Mouse (Mus musculus) Patski (cell line): Measurements from ENCODE around the gene Lztfl1. TPM values are rescaled to one million over a fixed set of nuclear protein-coding genes. Genes with fewer than 3 reads are reported as not detected.
A peak's percentile ranks its signal among the peaks of the same experiment; 100 is the strongest.
"Not testable (repeated sequence)": the region's sequence is repeated elsewhere in the genome, so short reads cannot be mapped to it uniquely, and the experiment has no call there.

Experiments used
- ATAC-seq: fragments of 100-300 bp; one replicate; pipeline ENCODE4 v1.8.0; 2021
- CTCF ChIA-PET: fragments of 350-600 bp; sonication (Branson Sonifier 250); formaldehyde crosslinking; loops from one replicate; lab custom pipeline; 2022; ENCODE audit warnings: inconsistent platforms; lab: Charles Lee
- POLR2A ChIA-PET: fragments of 350-600 bp; sonication (Branson Sonifier 250); formaldehyde crosslinking; loops from one replicate; lab custom pipeline; 2022; ENCODE audit warnings: antibody characterized with exemption, inconsistent platforms; lab: Charles Lee
- DNase-seq: peaks from one replicate; pipeline ENCODE4 v3.0.0-alpha.2; 2011; ENCODE audit warnings: low read depth, low spot score
- H3K27me3 ChIP-seq: fragments of 371-371 bp; one replicate; pipeline ENCODE4 v1.5.1; 2021
- CTCF ChIP-seq: fragments of 100-300 bp; IDR thresholded peaks from one replicate; pipeline ENCODE4 v1.5.1; 2021
- in situ Hi-C: fragments of 300-500 bp; cut with MboI; formaldehyde crosslinking; loops from 3 replicates; pipeline ENCODE4 v1.11.1; 2018; ENCODE audit warnings: low pct_unique_long_range_greater_than_20kb, mixed read lengths
- polyA plus RNA-seq: library from polyadenylated mRNA; unstranded; gene quantifications from one replicate; pipeline ENCODE4 v1.2.3, GENCODE M21; 2021

Gene Lztfl1
- polyA plus RNA-seq, 1 experiment from 2014 or later, result 71.0 TPM

DNA sequence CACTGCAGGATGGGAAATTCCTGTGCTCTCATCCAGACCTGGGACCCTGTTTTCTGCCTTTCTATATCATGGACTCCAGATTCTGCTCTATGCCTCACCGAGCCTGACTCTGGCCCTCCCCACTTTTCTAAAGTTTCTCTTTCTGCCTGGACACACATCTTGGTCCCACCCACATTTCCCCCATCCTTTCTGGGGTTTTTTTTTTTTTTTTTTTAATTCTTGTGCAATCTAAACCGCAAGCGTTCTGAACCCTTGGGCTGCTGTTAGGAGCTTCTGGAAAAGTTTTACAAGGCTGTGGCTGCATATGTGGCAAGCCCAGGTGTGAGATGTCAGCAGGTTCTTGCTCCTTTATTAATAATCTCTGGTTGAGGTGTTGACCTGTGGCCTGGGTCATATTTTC lies 33.8 kb downstream of the Lztfl1 start:
- CTCF ChIA-PET, result interaction anchor here (1.4 kb wide), 1 partner anchor 8 kb away, joined by 4 read pairs; no protein-coding TSS in a partner anchor

DNA sequence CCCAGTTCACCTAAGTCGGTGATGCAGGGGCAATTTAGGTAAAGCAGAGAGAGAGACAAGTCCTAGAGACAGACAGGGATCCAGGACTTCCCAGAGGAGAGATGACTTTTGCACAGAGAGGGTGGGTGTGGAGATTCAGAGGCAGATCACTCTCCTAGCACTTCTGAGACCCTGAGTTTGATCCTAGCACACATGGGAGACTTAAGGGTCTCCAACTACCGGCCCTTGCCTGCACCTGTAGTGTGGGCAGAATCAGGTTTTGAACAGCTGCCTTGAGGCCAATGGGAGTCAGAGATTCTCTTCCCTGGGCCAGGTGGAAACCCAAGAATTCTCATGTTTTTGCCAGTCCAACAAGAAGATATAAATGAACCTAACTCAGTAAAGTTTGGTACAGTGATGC lies 38.3 kb downstream of the Lztfl1 start:
- H3K27me3 ChIP-seq, result peaks cover 21% of the 10 kb centered on the region
- POLR2A ChIA-PET, result no interaction called here
- CTCF ChIA-PET, result no interaction called here
- TF ChIP-seq CTCF, result no peak
- in situ Hi-C loops, result no loop called here
- DNase-seq (no peak), ATAC-seq (no peak)

More for the DNA sequence above, 33.8 kb downstream of the Lztfl1 start:
- POLR2A ChIA-PET, result no interaction called here
- DNase-seq, result no peak
- TF ChIP-seq CTCF, result no peak
- ATAC-seq, result no peak
- in situ Hi-C loops, result no loop called here
- peaks cover 14% of the 10 kb centered on the region for H3K27me3 ChIP-seq

DNA sequence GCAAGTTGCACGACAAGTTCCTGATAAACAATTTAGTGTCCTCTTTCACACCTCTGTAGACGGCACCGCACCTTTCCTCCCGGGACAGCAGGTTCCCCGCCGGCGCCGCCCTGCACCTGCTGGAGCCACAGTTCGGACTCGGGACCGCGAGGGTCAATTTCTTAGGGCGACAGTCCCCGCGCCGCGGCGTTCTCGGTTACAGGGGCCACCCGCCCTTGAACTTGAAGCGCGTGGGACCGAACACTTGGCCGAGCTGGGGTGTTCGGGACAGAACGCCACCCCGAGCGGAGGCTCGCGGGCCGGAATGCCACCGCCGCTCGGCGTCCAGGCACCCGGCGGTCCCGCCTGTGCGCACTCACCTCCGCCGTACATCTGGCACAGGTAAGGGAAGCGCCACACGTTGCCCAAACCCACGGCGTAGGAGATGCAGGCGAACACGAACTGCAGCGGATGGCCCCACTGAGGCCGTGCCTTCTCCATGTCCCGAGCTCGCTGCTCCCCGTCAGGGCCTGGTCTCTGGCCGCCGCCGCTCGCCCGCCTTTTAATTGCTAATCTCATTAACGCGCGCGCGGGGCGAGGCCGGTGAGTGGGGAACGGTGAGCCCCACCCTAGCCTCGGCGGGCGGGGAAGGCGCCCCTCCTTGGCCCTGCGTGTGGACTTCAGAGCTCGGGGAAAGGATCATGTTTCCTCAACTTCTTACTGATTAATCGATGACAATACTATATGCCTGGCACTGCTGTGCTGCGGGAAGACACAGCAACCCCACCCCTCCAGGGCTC lies 39.0 kb downstream of the Lztfl1 start, which contains the start of the genes Ccr9 and Slc6a20a:
TSS of gene Ccr9 (plus strand) at position 113 of the 779 bp plus-strand sequence.
TSS of gene Slc6a20a (minus strand) at position 559 of the 779 bp plus-strand sequence.
- ChIA-PET CTCF (no interaction called here), POLR2A (no interaction called here)
- H3K27me3 ChIP-seq, result peaks cover 21% of the 10 kb centered on the region
- in situ Hi-C loops, result no loop called here
- DNase-seq (no peak), ATAC-seq (no peak)
- TF ChIP-seq CTCF, result no peak

DNA sequence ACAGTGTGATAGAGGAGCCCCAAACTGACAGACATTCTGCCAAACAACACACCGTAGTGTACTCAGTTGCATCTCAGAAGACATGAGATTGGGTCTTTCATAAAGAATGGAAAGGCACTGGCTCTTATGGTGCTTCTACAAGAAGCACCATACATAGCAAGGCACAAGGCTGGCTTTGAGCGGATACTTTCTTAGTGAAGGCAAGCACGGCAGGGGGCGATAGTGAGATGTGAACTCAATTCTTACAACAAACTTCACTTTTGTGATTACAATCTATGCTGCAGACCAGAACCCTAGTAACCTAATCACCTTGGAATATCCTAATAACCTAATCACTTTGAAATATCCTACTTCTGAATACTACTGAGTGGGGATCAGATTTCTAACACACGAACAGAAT lies 51.9 kb downstream of the Lztfl1 start:
- in situ Hi-C loops, result no loop called here
- POLR2A ChIA-PET, result no interaction called here
- no peak for ATAC-seq
- TF ChIP-seq CTCF, result peak; percentile 44
- CTCF ChIA-PET, result no interaction called here
- peaks cover 7% of the 10 kb centered on the region for H3K27me3 ChIP-seq
- DNase-seq, result no peak

DNA sequence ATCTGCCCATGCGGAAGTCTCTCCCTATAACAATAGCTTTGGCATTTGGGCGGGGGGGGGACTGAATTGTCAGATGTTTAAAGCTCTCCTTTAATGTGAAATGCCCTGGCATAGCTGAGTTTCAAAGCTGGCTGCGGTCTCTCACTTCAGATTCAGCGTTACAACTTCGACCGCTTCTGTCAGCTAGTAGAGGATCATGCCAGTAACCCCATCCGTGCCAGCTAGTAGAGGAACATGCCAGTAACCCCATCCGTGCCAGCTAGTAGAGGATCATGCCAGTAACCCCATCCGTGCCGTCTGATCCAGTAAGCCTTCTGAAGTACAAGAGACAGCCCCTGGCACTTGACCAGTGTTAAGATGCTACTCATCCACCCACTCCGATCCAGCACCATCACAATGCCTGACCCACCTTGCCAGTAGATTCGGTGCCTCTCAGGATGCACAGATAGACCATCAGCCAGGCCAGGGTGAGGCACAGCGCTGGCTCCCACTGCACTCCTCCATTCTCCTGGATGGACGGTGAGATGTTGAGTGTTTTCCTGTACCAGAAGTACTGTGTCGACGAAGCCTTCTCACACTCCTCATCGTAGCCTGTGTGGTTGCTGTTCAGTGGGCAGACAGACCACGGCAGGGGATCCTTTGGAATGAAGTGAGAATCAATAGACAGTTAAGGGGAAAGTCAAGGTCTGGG lies 57.4 kb downstream of the Lztfl1 start:
- DNase-seq, CTCF ChIA-PET, ATAC-seq, POLR2A ChIA-PET, in situ Hi-C loops, H3K27me3 ChIP-seq: not testable (repeated sequence)

DNA sequence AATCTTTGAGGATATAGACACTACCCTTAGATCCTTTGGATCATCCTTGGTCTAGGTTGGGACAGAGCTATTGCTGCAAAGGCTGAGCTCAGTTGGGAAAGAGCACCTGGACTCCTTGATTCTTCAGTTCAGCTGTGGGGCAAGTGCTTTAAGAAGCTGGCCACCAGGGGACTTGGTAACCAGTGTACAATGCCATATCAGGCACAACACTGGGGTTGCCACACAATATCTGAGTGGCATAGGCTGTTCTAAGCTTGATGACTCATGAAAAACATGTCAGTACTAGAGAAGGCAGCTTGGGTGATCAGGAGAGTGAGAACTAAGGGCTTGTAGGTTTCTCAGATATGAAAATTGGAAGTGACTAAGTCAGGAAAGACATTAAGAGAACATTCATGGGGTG lies 58.5 kb downstream of the Lztfl1 start:
- ChIA-PET POLR2A (no interaction called here), CTCF (no interaction called here)
- DNase-seq (no peak), ATAC-seq (no peak)
- H3K27me3 ChIP-seq, result peaks cover 4% of the 10 kb centered on the region
- in situ Hi-C loops, result no loop called here
- TF ChIP-seq CTCF, result no peak

DNA sequence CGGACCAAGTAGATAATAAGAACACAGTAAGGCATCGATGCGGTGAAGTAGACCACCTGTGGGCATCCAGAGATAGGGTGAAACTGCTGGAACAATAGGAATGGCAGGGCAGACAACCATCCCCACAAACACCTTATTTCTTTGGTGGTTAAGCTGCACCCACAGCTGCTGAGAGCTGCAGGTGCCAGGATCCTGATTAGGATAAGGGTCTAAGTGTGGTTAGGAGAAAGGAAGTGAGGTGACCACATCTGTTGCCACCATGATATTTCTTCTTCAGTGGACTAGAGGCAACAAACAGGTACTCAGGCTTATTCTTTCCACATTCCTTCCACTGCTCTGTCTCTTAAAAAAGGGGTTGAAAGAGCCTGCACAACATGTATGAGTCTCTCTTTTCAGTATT lies 60.0 kb downstream of the Lztfl1 start:
- in situ Hi-C loops, result no loop called here
- CTCF ChIA-PET, result no interaction called here
- no peak for ATAC-seq
- POLR2A ChIA-PET, result no interaction called here
- peaks cover 9% of the 10 kb centered on the region for H3K27me3 ChIP-seq
- DNase-seq, result no peak
- no peak for TF ChIP-seq CTCF

DNA sequence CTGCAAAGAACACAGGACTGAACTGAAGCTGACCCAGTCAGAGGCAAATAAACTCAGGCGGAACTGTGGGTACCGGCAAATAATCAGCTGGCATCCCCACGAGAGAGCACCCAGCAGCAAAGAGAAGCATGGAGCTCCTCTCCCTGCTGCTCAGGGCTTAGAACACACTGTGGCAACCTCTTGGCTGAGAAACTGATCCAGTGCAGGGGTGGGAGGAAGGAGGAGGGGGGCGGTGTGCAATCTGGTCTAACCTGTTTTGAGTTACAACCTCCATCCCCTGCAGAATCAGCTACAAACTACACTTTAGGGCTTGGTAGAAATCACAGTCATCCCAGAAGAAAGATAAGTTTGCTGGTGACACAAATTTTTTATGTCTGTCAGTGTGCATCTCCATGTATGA lies 66.1 kb downstream of the Lztfl1 start:
- ChIA-PET POLR2A (no interaction called here), CTCF (no interaction called here)
- H3K27me3 ChIP-seq, result peaks cover 16% of the 10 kb centered on the region
- DNase-seq (no peak), ATAC-seq (no peak)
- in situ Hi-C loops, result no loop called here
- no peak for TF ChIP-seq CTCF

DNA sequence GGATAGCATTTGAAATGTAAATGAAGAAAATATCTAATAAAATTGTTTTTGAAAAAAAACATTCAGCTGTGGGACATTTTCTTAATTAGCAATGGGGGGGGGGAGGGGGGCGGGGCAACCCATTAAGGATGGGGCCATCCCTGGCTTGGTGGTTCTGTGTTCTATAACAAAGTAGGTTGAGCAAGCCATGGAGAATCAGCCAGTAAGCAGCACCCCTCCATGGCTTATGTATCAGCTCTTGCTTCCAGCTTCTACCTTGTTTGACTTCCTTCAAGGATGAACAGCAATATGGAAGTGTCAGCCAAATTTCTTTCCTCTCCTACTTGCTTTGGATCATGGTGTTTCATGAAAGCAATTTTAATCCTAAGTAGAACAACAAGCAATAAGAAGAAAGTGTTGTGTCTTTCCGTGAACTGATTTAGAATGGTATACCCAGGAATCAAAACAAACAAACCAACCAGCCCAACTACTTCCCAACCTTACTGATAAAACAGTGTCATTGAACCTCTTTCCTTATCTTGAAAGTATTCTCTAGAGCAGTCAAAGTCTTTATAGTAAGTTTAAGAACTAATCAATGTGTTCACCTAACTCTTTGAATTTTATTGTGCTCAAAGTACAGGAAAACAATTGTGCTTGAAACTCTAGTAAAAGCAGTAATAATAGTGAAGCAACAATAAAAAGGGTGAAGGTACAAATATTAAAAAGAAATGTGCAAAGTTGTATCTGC lies 67.5 kb downstream of the Lztfl1 start:
- no peak for ATAC-seq
- ChIA-PET CTCF (no interaction called here), POLR2A (no interaction called here)
- no peak for DNase-seq
- H3K27me3 ChIP-seq, result peaks cover 26% of the 10 kb centered on the region
- in situ Hi-C loops, result no loop called here
- TF ChIP-seq CTCF, result no peak

Other genes starting within 250 kb of the Lztfl1 start
- gene Limd1, start 239.0 kb downstream of the Lztfl1 start, polyA plus RNA-seq, result 51.9 TPM
- gene Sacm1l, start 187.9 kb downstream of the Lztfl1 start, polyA plus RNA-seq, result 65.2 TPM
- 0.37 TPM for gene Slc6a20b, start 85.1 kb downstream of the Lztfl1 start, polyA plus RNA-seq
- 0.01 TPM for gene Ccr9, start 39.3 kb downstream of the Lztfl1 start, polyA plus RNA-seq
- not detected for gene Slc6a20a, start 38.8 kb downstream of the Lztfl1 start, polyA plus RNA-seq
- 0.06 TPM for gene Cxcr6, start 88.8 kb upstream of the Lztfl1 start, polyA plus RNA-seq
- 22.6 TPM for gene Fyco1, start 134.2 kb upstream of the Lztfl1 start, polyA plus RNA-seq
- 0.12 TPM for gene Xcr1, start 144.3 kb upstream of the Lztfl1 start, polyA plus RNA-seq